Mouse (Mus musculus) MEL (cell line): Measurements from ENCODE around the gene Sult6b2. TPM values are rescaled to one million over a fixed set of nuclear protein-coding genes. Genes with fewer than 3 reads are reported as not detected.

Experiments used
- DNase-seq: peaks from one replicate; pipeline ENCODE4 v3.0.0; 2011; ENCODE audit warnings: low read depth, low spot score
- H3K27ac ChIP-seq: 2 replicates; pipeline ENCODE4 v1.5.1; 2012; ENCODE audit warnings: low read depth, mild to moderate bottlenecking, control low read depth, low read length, moderate library complexity; ENCODE audit not compliant: control insufficient read depth
- H3K27me3 ChIP-seq, 2 experiments: fragments of 150-350 bp in 1 of 2; sonication (generic) in 1 of 2; 2 replicates each; pipeline ENCODE4 v1.6.1; 2012; ENCODE audit warnings: low read length in 2 of 2, mild to moderate bottlenecking in 2 of 2, improper control_type of control experiment in 1 of 2, moderate library complexity in 1 of 2; ENCODE audit not compliant: insufficient read depth in 2 of 2, control insufficient read depth in 1 of 2
- H3K36me3 ChIP-seq, 2 experiments: 2 replicates each; pipeline ENCODE4 v1.6.1; 2012 to 2014; ENCODE audit warnings: low read length in 2 of 2, improper control_type of control experiment in 1 of 2, inconsistent platforms in 1 of 2, mild to moderate bottlenecking in 1 of 2; ENCODE audit not compliant: insufficient read depth in 2 of 2, control insufficient read depth in 1 of 2
- H3K4me1 ChIP-seq, 2 experiments: fragments of 150-350 bp in 1 of 2; sonication (generic) in 1 of 2; 2 replicates each; pipeline ENCODE4 v1.6.1; 2012; ENCODE audit warnings: low read length in 2 of 2, improper control_type of control experiment in 1 of 2, mild to moderate bottlenecking in 1 of 2; ENCODE audit not compliant: insufficient read depth in 2 of 2, control insufficient read depth in 1 of 2
- H3K4me3 ChIP-seq, 2 experiments: fragments of 150-350 bp in 1 of 2; sonication (generic) in 1 of 2; 2 replicates each; pipeline ENCODE4 v1.5.1; 2012; ENCODE audit warnings: low read depth in 2 of 2, low read length in 2 of 2, mild to moderate bottlenecking in 2 of 2, moderate library complexity in 2 of 2, control low read depth in 1 of 2, improper control_type of control experiment in 1 of 2; ENCODE audit not compliant: control insufficient read depth in 1 of 2, insufficient read depth in 1 of 2
- H3K79me2 ChIP-seq: 2 replicates; pipeline ENCODE4 v1.6.1; 2012; ENCODE audit warnings: mild to moderate bottlenecking, low read length, moderate library complexity; ENCODE audit not compliant: control insufficient read depth, poor library complexity, insufficient read depth
- H3K9ac ChIP-seq: 2 replicates; pipeline ENCODE4 v1.6.1; 2012; ENCODE audit warnings: low read depth, mild to moderate bottlenecking, control low read depth, low read length, moderate library complexity; ENCODE audit not compliant: control insufficient read depth, poor library complexity, severe bottlenecking
- H3K9me3 ChIP-seq: fragments of 150-350 bp; sonication (generic); replicated peaks from 2 replicates; pipeline ENCODE4 v1.6.1; 2012; ENCODE audit warnings: mild to moderate bottlenecking, low read length, improper control_type of control experiment, moderate library complexity; ENCODE audit not compliant: insufficient read depth
- BHLHE40 ChIP-seq: IDR thresholded peaks from 2 replicates; pipeline ENCODE4 v1.6.1; 2012; ENCODE audit warnings: low read depth, mild to moderate bottlenecking, inconsistent platforms, low read length, improper control_type of control experiment, borderline replicate concordance
- CHD1 ChIP-seq: IDR thresholded peaks from 2 replicates; pipeline ENCODE4 v1.6.1; 2012; ENCODE audit warnings: low read depth, mild to moderate bottlenecking, inconsistent platforms, low read length, improper control_type of control experiment
- CHD2 ChIP-seq: IDR thresholded peaks from 2 replicates; pipeline ENCODE4 v1.6.1; 2011; ENCODE audit warnings: low read length, improper control_type of control experiment
- CTCF ChIP-seq, 3 experiments: IDR thresholded peaks in 2 of 3; conservative IDR thresholded peaks in 1 of 3; 2 replicates each; pipeline ENCODE4 v1.5.1; 2011 to 2012; ENCODE audit warnings: low read length in 3 of 3, low read depth in 2 of 3, mild to moderate bottlenecking in 2 of 3, improper control_type of control experiment in 1 of 3, inconsistent platforms in 1 of 3, mixed read lengths in 1 of 3, moderate library complexity in 1 of 3; ENCODE audit not compliant: control insufficient read depth in 1 of 3, insufficient read depth in 1 of 3, poor library complexity in 1 of 3, severe bottlenecking in 1 of 3
- E2F4 ChIP-seq: IDR thresholded peaks from 2 replicates; pipeline ENCODE4 v1.6.1; 2011; ENCODE audit warnings: low read depth, low read length, improper control_type of control experiment, borderline replicate concordance
- ELF1 ChIP-seq: IDR thresholded peaks from 2 replicates; pipeline ENCODE4 v1.6.1; 2014; ENCODE audit warnings: low read depth, mild to moderate bottlenecking, inconsistent platforms, low read length, improper control_type of control experiment, moderate library complexity
- EP300 ChIP-seq, 2 experiments: IDR thresholded peaks; 2 replicates each; pipeline ENCODE4 v1.6.1; 2011; ENCODE audit warnings: improper control_type of control experiment in 2 of 2, low read length in 2 of 2, low read depth in 1 of 2, mild to moderate bottlenecking in 1 of 2
- ETS1 ChIP-seq: IDR thresholded peaks from 2 replicates; pipeline ENCODE4 v1.6.1; 2012; ENCODE audit warnings: low read depth, mild to moderate bottlenecking, inconsistent platforms, low read length, improper control_type of control experiment, moderate library complexity
- GATA1 ChIP-seq: IDR thresholded peaks from 2 replicates; pipeline ENCODE4 v1.6.1; 2011; ENCODE audit warnings: low read depth, low read length, improper control_type of control experiment
- HCFC1 ChIP-seq: IDR thresholded peaks from 2 replicates; pipeline ENCODE4 v1.6.1; 2012; ENCODE audit warnings: low read depth, mild to moderate bottlenecking, inconsistent platforms, low read length, improper control_type of control experiment, moderate library complexity
- JUND ChIP-seq: IDR thresholded peaks from 2 replicates; pipeline ENCODE4 v1.6.1; 2011; ENCODE audit warnings: low read depth, mild to moderate bottlenecking, improper control_type of control experiment, low read length
- KAT2A ChIP-seq: conservative IDR thresholded peaks from 2 replicates; pipeline ENCODE4 v1.6.1; 2012; ENCODE audit warnings: low read depth, low read length, improper control_type of control experiment, inconsistent platforms
- MAFK ChIP-seq: IDR thresholded peaks from 2 replicates; pipeline ENCODE4 v1.6.1; 2011; ENCODE audit warnings: low read depth, mild to moderate bottlenecking, low read length, improper control_type of control experiment, borderline replicate concordance
- MAX ChIP-seq: IDR thresholded peaks from 2 replicates; pipeline ENCODE4 v1.6.1; 2011; ENCODE audit warnings: low read length, improper control_type of control experiment
- MAZ ChIP-seq: IDR thresholded peaks from 2 replicates; pipeline ENCODE4 v1.6.1; 2012; ENCODE audit warnings: low read depth, mild to moderate bottlenecking, inconsistent platforms, low read length, improper control_type of control experiment
- MEF2A ChIP-seq: IDR thresholded peaks from 2 replicates; pipeline ENCODE4 v1.6.1; 2014; ENCODE audit warnings: low read depth, mild to moderate bottlenecking, inconsistent platforms, low read length, improper control_type of control experiment; ENCODE audit not compliant: poor library complexity, insufficient replicate concordance, severe bottlenecking; ENCODE audit errors: extremely low read depth
- MXI1 ChIP-seq: IDR thresholded peaks from 2 replicates; pipeline ENCODE4 v1.6.1; 2011; ENCODE audit warnings: mild to moderate bottlenecking, low read depth, low read length, improper control_type of control experiment
- MYB ChIP-seq: IDR thresholded peaks from 2 replicates; pipeline ENCODE4 v1.6.1; 2011; ENCODE audit warnings: mild to moderate bottlenecking, low read depth, low read length, improper control_type of control experiment
- MYC ChIP-seq: IDR thresholded peaks from 2 replicates; pipeline ENCODE4 v1.6.1; 2011; ENCODE audit warnings: low read depth, mild to moderate bottlenecking, low read length, improper control_type of control experiment, moderate library complexity
- NELFE ChIP-seq: IDR thresholded peaks from 2 replicates; pipeline ENCODE4 v1.6.1; 2011; ENCODE audit warnings: low read depth, low read length, improper control_type of control experiment
- NRF1 ChIP-seq: IDR thresholded peaks from 2 replicates; pipeline ENCODE4 v1.6.1; 2014; ENCODE audit warnings: low read depth, mild to moderate bottlenecking, inconsistent platforms, low read length, improper control_type of control experiment, moderate library complexity; ENCODE audit not compliant: poor library complexity, insufficient read depth, severe bottlenecking
- POLR2A ChIP-seq, 2 experiments: IDR thresholded peaks; 2 replicates each; pipeline ENCODE4 v1.6.1; 2011 to 2012; ENCODE audit warnings: low read length in 2 of 2, mild to moderate bottlenecking in 2 of 2, control low read depth in 1 of 2, improper control_type of control experiment in 1 of 2, low read depth in 1 of 2, moderate library complexity in 1 of 2; ENCODE audit not compliant: control insufficient read depth in 1 of 2, insufficient read depth in 1 of 2, poor library complexity in 1 of 2
- POLR2AphosphoS2 ChIP-seq: IDR thresholded peaks from 2 replicates; pipeline ENCODE4 v1.6.1; 2011; ENCODE audit warnings: low read length, improper control_type of control experiment
- POLR2AphosphoS5 ChIP-seq: IDR thresholded peaks from 2 replicates; pipeline ENCODE4 v1.6.1; 2012; ENCODE audit warnings: low read depth, borderline replicate concordance, mild to moderate bottlenecking, inconsistent platforms, low read length, moderate library complexity, mixed read lengths
- RAD21 ChIP-seq: IDR thresholded peaks from 2 replicates; pipeline ENCODE4 v1.6.1; 2011; ENCODE audit warnings: mild to moderate bottlenecking, low read depth, low read length, improper control_type of control experiment
- RCOR1 ChIP-seq: IDR thresholded peaks from 2 replicates; pipeline ENCODE4 v1.6.1; 2012; ENCODE audit warnings: low read depth, mild to moderate bottlenecking, inconsistent platforms, low read length, improper control_type of control experiment
- SIN3A ChIP-seq: IDR thresholded peaks from 2 replicates; pipeline ENCODE4 v1.6.1; 2012; ENCODE audit warnings: low read length, improper control_type of control experiment, inconsistent platforms
- SMC3 ChIP-seq: IDR thresholded peaks from 2 replicates; pipeline ENCODE4 v1.6.1; 2011; ENCODE audit warnings: low read depth, low read length, improper control_type of control experiment
- TAL1 ChIP-seq: IDR thresholded peaks from 2 replicates; pipeline ENCODE4 v1.6.1; 2012; ENCODE audit warnings: mild to moderate bottlenecking, inconsistent platforms, low read length, moderate library complexity, mixed read lengths
- TBP ChIP-seq: IDR thresholded peaks from 2 replicates; pipeline ENCODE4 v1.8.0; 2011; ENCODE audit warnings: low read depth, low read length, improper control_type of control experiment
- TCF12 ChIP-seq: IDR thresholded peaks from 2 replicates; pipeline ENCODE4 v1.6.1; 2014; ENCODE audit warnings: low read depth, mild to moderate bottlenecking, inconsistent platforms, low read length, improper control_type of control experiment, moderate library complexity
- UBTF ChIP-seq: IDR thresholded peaks from 2 replicates; pipeline ENCODE4 v1.6.1; 2012; ENCODE audit warnings: low read depth, mild to moderate bottlenecking, inconsistent platforms, low read length, improper control_type of control experiment, moderate library complexity, borderline replicate concordance; ENCODE audit not compliant: insufficient read depth
- USF1 ChIP-seq: IDR thresholded peaks from 2 replicates; pipeline ENCODE4 v1.6.1; 2014; ENCODE audit warnings: low read depth, mild to moderate bottlenecking, inconsistent platforms, low read length, improper control_type of control experiment, moderate library complexity
- USF2 ChIP-seq, 2 experiments: IDR thresholded peaks; 2 replicates each; pipeline ENCODE4 v1.6.1; 2011 to 2012; ENCODE audit warnings: improper control_type of control experiment in 2 of 2, low read length in 2 of 2, borderline replicate concordance in 1 of 2, inconsistent platforms in 1 of 2, low read depth in 1 of 2, mild to moderate bottlenecking in 1 of 2; ENCODE audit not compliant: insufficient read depth in 1 of 2
- ZC3H11A ChIP-seq: IDR thresholded peaks from 2 replicates; pipeline ENCODE4 v1.6.1; 2012; ENCODE audit warnings: low read depth, mild to moderate bottlenecking, inconsistent platforms, low read length, improper control_type of control experiment
- ZKSCAN1 ChIP-seq: IDR thresholded peaks from 2 replicates; pipeline ENCODE4 v1.6.1; 2012; ENCODE audit warnings: low read depth, mild to moderate bottlenecking, inconsistent platforms, low read length, improper control_type of control experiment, moderate library complexity
- ZMIZ1 ChIP-seq: IDR thresholded peaks from 2 replicates; pipeline ENCODE4 v1.6.1; 2012; ENCODE audit warnings: low read depth, mild to moderate bottlenecking, inconsistent platforms, low read length, improper control_type of control experiment, moderate library complexity
- ZNF384 ChIP-seq: IDR thresholded peaks from 2 replicates; pipeline ENCODE4 v1.6.1; 2012; ENCODE audit warnings: low read depth, mild to moderate bottlenecking, inconsistent platforms, low read length, improper control_type of control experiment
- polyA plus RNA-seq, 2 experiments: library from polyadenylated mRNA; stranded (reverse) in 1 of 2; unstranded in 1 of 2; fragments of >175 nt in 1 of 2; fragments of >200 nt in 1 of 2; gene quantifications; 2 replicates each; pipeline versions ENCODE4 v1.2.1 to v1.2.4; 2012; ENCODE audit warnings: low replicate concordance in 2 of 2, low read depth in 1 of 2; ENCODE audit not compliant: insufficient read length in 2 of 2, insufficient read depth in 1 of 2, missing spikeins in 1 of 2
- total RNA-seq: library from RNA; depleted of rRNA; stranded (reverse); fragments of 300-350 nt; gene quantifications from 2 replicates; pipeline ENCODE4 v1.2.3, GENCODE M21; 2012

Sult6b2 gene
- total and polyA plus RNA-seq, 3 experiments: 0.07 TPM; not detected in 2

DNA sequence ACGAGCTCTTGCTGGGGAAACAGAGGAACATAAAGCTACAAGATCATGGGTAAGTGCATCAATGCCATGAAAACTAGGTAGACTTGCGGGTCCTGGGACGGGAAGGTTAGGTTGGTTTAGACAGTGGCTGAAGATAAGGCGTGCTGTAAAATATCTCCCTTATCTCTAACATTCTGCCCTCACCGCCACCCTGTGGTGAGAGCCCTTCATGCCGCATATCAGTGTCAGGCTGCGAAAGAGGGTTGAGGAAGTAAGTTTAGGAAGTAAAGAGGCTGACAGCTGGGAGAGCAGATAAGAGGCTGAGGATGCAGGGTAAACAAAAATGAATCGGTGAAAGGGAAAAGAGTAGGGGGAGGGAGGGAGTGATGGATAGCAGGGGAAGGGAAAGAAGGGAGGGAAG is 26.9 kb upstream of the Sult6b2 start:
- Histone ChIP-seq H3K9ac (no peak overlapping the region), H3K4me3 (no peak overlapping the region), H3K27me3 (no peaks in the 10 kb centered on the region), H3K9me3 (no peaks in the 10 kb centered on the region), H3K27ac (peak overlapping the region; percentile 32), H3K36me3 (peaks cover 0 to 13% of the 10 kb centered on the region in 2 experiments; a peak in 2 of 4 replicates), H3K4me1 (peaks cover 3 to 21% of the 10 kb centered on the region in 2 experiments), H3K79me2 (no peaks in the 10 kb centered on the region)
- peak; percentile 91 for DNase-seq
- TF ChIP-seq ZC3H11A (no peak), ZKSCAN1 (no peak), ZMIZ1 (no peak), MAZ (peak; percentile 74), TCF12 (peak; percentile 99), ELF1 (peak; percentile 36; the same call in 1 of the 2 replicates), USF1 (no peak), CHD1 (no peak), RAD21 (no peak), HCFC1 (peak; percentile 24; the same call in 1 of the 2 replicates), ETS1 (peak; percentile 97), GATA1 (peak; percentile 97), E2F4 (no peak), MAX (no peak), CTCF (IDR thresholded peaks at IDR 0.05 in 2 of 3, conservative IDR thresholded peaks at IDR 0.05 in 1 of 3; ENCODE audit: control insufficient read depth in 1 of 3, insufficient read depth in 1 of 3, low read depth in 2 of 3, low read length in 3 of 3, poor library complexity in 1 of 3, severe bottlenecking in 1 of 3) (peak; percentile 19 to 43 (median 24); a peak in 4 of 6 replicates), NELFE (no peak), CHD2 (no peak), SMC3 (no peak), MYC (no peak), POLR2A (IDR thresholded peaks at IDR 0.05; ENCODE audit: control insufficient read depth in 1 of 2, insufficient read depth in 1 of 2, low read depth in 1 of 2, low read length in 2 of 2, poor library complexity in 1 of 2) (no peak), MEF2A (peak; percentile 41; the same call in 1 of the 2 replicates), TAL1 (peak; percentile 96), BHLHE40 (peak; percentile 76), MXI1 (no peak), ZNF384 (no peak; the same call in 1 of the 2 replicates), UBTF (no peak), USF2 (IDR thresholded peaks at IDR 0.05; ENCODE audit: borderline replicate concordance in 1 of 2, insufficient read depth in 1 of 2, low read depth in 1 of 2, low read length in 2 of 2) (no peak), MAFK (0 out of 2 replicates have a peak, but pooled peaks have one; percentile 65), JUND (no peak), NRF1 (no peak), POLR2AphosphoS5 (no peak), KAT2A (no peak), RCOR1 (peak; percentile 98), TBP (no peak), MYB (peak; percentile 64), SIN3A (peak; percentile 86), EP300 (IDR thresholded peaks at IDR 0.05; ENCODE audit: low read depth in 1 of 2, low read length in 2 of 2) (peak; percentile 90 to 98), POLR2AphosphoS2 (no peak)
